Mouse (Mus musculus) kidney, embryonic 16.5 days (tissue): ENCODE data around the gene Gpr143. TPM values are rescaled to one million over a fixed set of nuclear protein-coding genes. Genes with fewer than 3 reads are reported as not detected.

ENCODE experiments used
- ATAC-seq: fragments of 200-750 bp; cut with Nextera tagmentation; 2 replicates; pipeline ENCODE4 v1.8.0; 2017; ENCODE audit warnings: moderate TSS enrichment; ENCODE audit not compliant: low FRiP score, low TSS enrichment
- H3K27ac ChIP-seq: fragments of 300-500 bp; sonication (generic); 2 replicates; pipeline ENCODE4 v1.5.1; 2014; ENCODE audit warnings: low read length
- H3K27me3 ChIP-seq: fragments of 300-500 bp; sonication (generic); 2 replicates; pipeline ENCODE4 v1.6.1; 2014; ENCODE audit warnings: low read length, control low read depth, mixed read lengths; ENCODE audit not compliant: insufficient read depth
- H3K36me3 ChIP-seq: fragments of 300-500 bp; sonication (generic); 2 replicates; pipeline ENCODE4 v1.6.1; 2014; ENCODE audit warnings: low read length, control low read depth, mixed read lengths; ENCODE audit not compliant: insufficient read depth
- H3K4me1 ChIP-seq: fragments of 300-500 bp; sonication (generic); 2 replicates; pipeline ENCODE4 v1.6.1; 2014; ENCODE audit warnings: low read length, control low read depth, mixed read lengths; ENCODE audit not compliant: insufficient read depth
- H3K4me2 ChIP-seq: fragments of 300-500 bp; sonication (generic); replicated peaks from 2 replicates; pipeline ENCODE4 v1.6.1; 2014; ENCODE audit warnings: low read depth, low read length
- H3K4me3 ChIP-seq: fragments of 300-500 bp; sonication (generic); 2 replicates; pipeline ENCODE4 v1.5.1; 2014; ENCODE audit warnings: mild to moderate bottlenecking, low read length
- H3K9ac ChIP-seq: fragments of 300-500 bp; sonication (generic); replicated peaks from 2 replicates; pipeline ENCODE4 v1.6.1; 2014; ENCODE audit warnings: low read length
- H3K9me3 ChIP-seq: fragments of 300-500 bp; sonication (generic); 2 replicates; pipeline ENCODE4 v1.6.1; 2016; ENCODE audit warnings: low read length, control low read depth
- whole genome bisulfite sequencing: fragments of 180-500 bp; shearing (Covaris S2); extraction: QIAGEN DNeasy Blood & Tissue Kit; methylation state at CpG from one replicate; pipeline ENCODE4 v1.1.7; 2014; 5-methylcytosine and 5-hydroxymethylcytosine counted together
- polyA plus RNA-seq: library from polyadenylated mRNA; unstranded; fragments of >200 nt; fragmentation: Nextera tagmentation; extraction: Ambion mirVana; gene quantifications from 2 replicates; pipeline ENCODE4 v1.2.1, GENCODE M21; 2015

Gene Gpr143
- polyA plus RNA-seq, 1 experiment from 2014 or later, result 0.10 TPM

DNA sequence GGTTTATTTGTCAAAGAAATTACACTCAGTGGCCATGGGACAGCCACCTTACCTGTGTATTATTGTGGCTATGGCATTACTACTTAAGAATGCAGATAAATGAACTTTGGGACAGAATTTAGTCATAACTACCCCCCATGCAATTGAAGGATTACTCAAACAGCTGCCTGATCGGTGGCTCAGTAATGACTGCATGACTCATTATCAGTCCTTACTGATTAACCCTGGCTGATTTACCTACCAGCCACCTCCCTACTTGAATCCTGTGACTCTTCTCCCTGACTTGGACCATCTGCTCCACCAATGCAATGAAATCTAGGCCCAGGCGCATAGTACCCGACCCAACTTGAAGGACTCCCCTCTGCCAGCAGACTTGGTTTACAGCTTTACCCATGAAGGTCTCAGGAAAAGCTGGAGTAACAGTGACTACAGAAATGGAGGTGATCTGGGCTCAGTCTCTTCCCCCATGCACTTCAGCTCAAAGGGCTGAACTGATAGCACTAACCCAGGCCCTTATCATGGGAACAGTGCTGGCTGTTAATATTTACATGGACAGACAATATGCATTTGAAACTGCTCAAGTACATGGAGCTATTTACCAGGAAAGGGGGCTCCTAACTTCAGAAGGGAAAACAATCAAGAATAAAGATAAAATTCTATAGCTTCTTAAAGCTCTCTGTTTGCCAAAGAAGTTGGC is 73.5 kb downstream of the Gpr143 start:
- Histone ChIP-seq H3K9me3 (peaks cover 7% of the 10 kb centered on the region; the same call in 1 of the 2 replicates), H3K4me2 (no peak overlapping the region), H3K36me3 (no peaks in the 10 kb centered on the region), H3K27me3 (no peaks in the 10 kb centered on the region), H3K27ac (no peak overlapping the region), H3K4me3 (no peak overlapping the region), H3K4me1 (no peaks in the 10 kb centered on the region), H3K9ac (no peak overlapping the region)
- 80% methylated on average over 3 of the region's 3 CpGs for WGBS
- ATAC-seq, result no peak

Other genes starting within 250 kb of the Gpr143 start
- gene Cldn34a, start 218.6 kb upstream of the Gpr143 start, polyA plus RNA-seq, result not detected in 2 replicates
- 6.4 and 6.6 TPM in 2 replicates for gene Shroom2, start 12.5 kb upstream of the Gpr143 start, polyA plus RNA-seq
- 0.56 and 1.0 TPM in 2 replicates for gene Usp51, start 224.5 kb downstream of the Gpr143 start, polyA plus RNA-seq